Mouse (Mus musculus): Measurements from ENCODE around the gene Erp27. TPM values are rescaled to one million over a fixed set of nuclear protein-coding genes. Genes with fewer than 3 reads are reported as not detected.

Erp27 gene
- total and polyA plus RNA-seq, 3 experiments = 0.55 to 1.9 TPM; not detected in 1

- no peak overlapping the region for H3K27ac ChIP-seq (ENCODE audit: insufficient read depth, low read depth)
- no peaks in the 10 kb centered on the region for H3K9me3 ChIP-seq (replicated peaks; ENCODE audit: low read length)
- H3K9ac ChIP-seq (ENCODE audit: insufficient read depth, low read depth) = no peak overlapping the region
- dilution Hi-C loops (cut with MboI; ENCODE audit: extremely low pct_ligation_motif_present, extremely low pct_unique_long_range_greater_than_20kb, low sequenced_read_pairs) (no loop called here), in situ Hi-C loops (cut with MboI; ENCODE audit: low pct_ligation_motif_present, low pct_unique_long_range_greater_than_20kb, low sequenced_read_pairs) (no loop called here)
- H3K27me3 ChIP-seq (replicated peaks) = no peaks in the 10 kb centered on the region
- no peak overlapping the region for H3K4me2 ChIP-seq (ENCODE audit: insufficient read depth, low read depth, poor library complexity, severe bottlenecking)
- peaks cover 0 to 20% of the 10 kb centered on the region in 2 experiments; a peak in 2 of 4 replicates for H3K4me1 ChIP-seq (ENCODE audit: control insufficient read depth in 1 of 2, insufficient read depth in 2 of 2)
- H3K36me3 ChIP-seq (replicated peaks in 1 of 2; ENCODE audit: control insufficient read depth in 1 of 2, insufficient read depth in 1 of 2, low read length in 1 of 2) = peaks cover 32 to 80% of the 10 kb centered on the region in 2 experiments
- H3K79me2 ChIP-seq (replicated peaks; ENCODE audit: control insufficient read depth, extremely low read depth, insufficient read depth, poor library complexity, severe bottlenecking) = no peaks in the 10 kb centered on the region
- no peak for TF ChIP-seq MYC (IDR thresholded peaks at IDR 0.05; ENCODE audit: low read depth, low read length)
- TF ChIP-seq MXI1 (IDR thresholded peaks at IDR 0.05; ENCODE audit: low read depth, low read length) = no peak
- TF ChIP-seq SIN3A (IDR thresholded peaks at IDR 0.05; ENCODE audit: low read length) = 0 out of 2 replicates have a peak, but pooled peaks have one; percentile 23
- TF ChIP-seq RAD21 (IDR thresholded peaks at IDR 0.05; ENCODE audit: low read depth, low read length) = peak; percentile 53
- TF ChIP-seq EP300 (IDR thresholded peaks at IDR 0.05; ENCODE audit: low read length) = no peak
- no peak for TF ChIP-seq E2F4 (IDR thresholded peaks at IDR 0.05; ENCODE audit: insufficient replicate concordance, low read depth, low read length)
- TF ChIP-seq TCF12 (IDR thresholded peaks at IDR 0.05; ENCODE audit: low read depth, low read length) = no peak
- no peak for TF ChIP-seq CHD2 (IDR thresholded peaks at IDR 0.05; ENCODE audit: low read length)
- TF ChIP-seq SMC3 (IDR thresholded peaks at IDR 0.05; ENCODE audit: low read depth, low read length) = peak; percentile 77
- 0 out of 2 replicates have a peak, but pooled peaks have one; percentile 27 for TF ChIP-seq NELFE (IDR thresholded peaks at IDR 0.05; ENCODE audit: low read depth, low read length)
- no peak for TF ChIP-seq POLR2AphosphoS2 (IDR thresholded peaks at IDR 0.05; ENCODE audit: low read depth, low read length)
- 0 out of 2 replicates have a peak, but pooled peaks have one; percentile 2 for TF ChIP-seq ZC3H11A (IDR thresholded peaks at IDR 0.05; ENCODE audit: low read depth, low read length)
- no peak for TF ChIP-seq MAFK (IDR thresholded peaks at IDR 0.05; ENCODE audit: insufficient replicate concordance, low read length)
- TF ChIP-seq ZNF384 (IDR thresholded peaks at IDR 0.05; ENCODE audit: low read depth, low read length) = no peak
- no peak for TF ChIP-seq UBTF (IDR thresholded peaks at IDR 0.05; ENCODE audit: low read depth, low read length)
- TF ChIP-seq BHLHE40 (IDR thresholded peaks at IDR 0.05; ENCODE audit: low read depth, low read length) = no peak
- TF ChIP-seq HCFC1 (IDR thresholded peaks at IDR 0.05; ENCODE audit: low read depth, low read length) = no peak
- TF ChIP-seq IRF4 (IDR thresholded peaks at IDR 0.05; ENCODE audit: low read depth, low read length) = no peak
- TF ChIP-seq KAT2A (IDR thresholded peaks at IDR 0.05; ENCODE audit: insufficient replicate concordance, low read length) = no peak
- no peak for TF ChIP-seq GABPA (IDR thresholded peaks at IDR 0.05; ENCODE audit: insufficient replicate concordance, low read depth, low read length)
- no peak for TF ChIP-seq RCOR1 (conservative IDR thresholded peaks at IDR 0.05; ENCODE audit: low read depth, low read length)
- no peak for TF ChIP-seq ETS1 (conservative IDR thresholded peaks at IDR 0.05; ENCODE audit: low read depth, low read length)
- no peak for TF ChIP-seq ZKSCAN1 (IDR thresholded peaks at IDR 0.05; ENCODE audit: borderline replicate concordance, low read depth, low read length)
- no peak for TF ChIP-seq ZMIZ1 (IDR thresholded peaks at IDR 0.05; ENCODE audit: low read depth, low read length)
- TF ChIP-seq CHD1 (IDR thresholded peaks at IDR 0.05; ENCODE audit: low read depth, low read length) = no peak
- TF ChIP-seq JUND (conservative IDR thresholded peaks at IDR 0.05; ENCODE audit: low read depth, low read length) = 0 out of 2 replicates have a peak, but pooled peaks have one; percentile 19
- TF ChIP-seq NRF1 (IDR thresholded peaks at IDR 0.05; ENCODE audit: low read depth, low read length) = no peak
- no peak for TF ChIP-seq USF2 (conservative IDR thresholded peaks at IDR 0.05; ENCODE audit: low read depth, low read length)
- no peak for TF ChIP-seq POLR2A (IDR thresholded peaks at IDR 0.05; ENCODE audit: low read depth, low read length)
- no peak for TF ChIP-seq PAX5 (IDR thresholded peaks at IDR 0.05; ENCODE audit: low read length)
- no peak for TF ChIP-seq MEF2A (IDR thresholded peaks at IDR 0.05; ENCODE audit: borderline replicate concordance, low read depth, low read length)
- peak; percentile 77 to 90 for TF ChIP-seq CTCF (conservative IDR thresholded peaks at IDR 0.05 in 1 of 2, IDR thresholded peaks at IDR 0.05 in 1 of 2; ENCODE audit: low read depth in 2 of 2, low read length in 2 of 2)
- no peak for TF ChIP-seq MAX (IDR thresholded peaks at IDR 0.05; ENCODE audit: low read length)
- no peak for TF ChIP-seq MAZ (IDR thresholded peaks at IDR 0.05; ENCODE audit: low read depth, low read length)
- TF ChIP-seq JUN (IDR thresholded peaks at IDR 0.05; ENCODE audit: insufficient read depth, low read depth, low read length) = no peak
- TF ChIP-seq USF1 (IDR thresholded peaks at IDR 0.05; ENCODE audit: low read depth, low read length) = no peak
- TF ChIP-seq ELF1 (IDR thresholded peaks at IDR 0.05; ENCODE audit: low read depth, low read length) = no peak
- TF ChIP-seq TBP (conservative IDR thresholded peaks at IDR 0.05; ENCODE audit: low read depth, low read length) = no peak
- no peak overlapping the region for H3K4me3 ChIP-seq (replicated peaks in 1 of 3; ENCODE audit: low read depth in 2 of 3, low read length in 2 of 3, poor library complexity in 1 of 3)
- DNase-seq (ENCODE audit: extremely low read depth) = peak; percentile 76
Observed at GRCm38 (mm10) chr6:136920320-136921257, 1.4 kb downstream of the Erp27 start.

All from CH12.LX (cell line).